Mouse (Mus musculus): ENCODE measurements around the gene Spsb2. TPM values are rescaled to one million over a fixed set of nuclear protein-coding genes. Genes with fewer than 3 reads are reported as not detected.

Gene Spsb2
- total and polyA plus RNA-seq, 2 experiments from 2014 or later = 9.3 to 10.9 TPM

DNA sequence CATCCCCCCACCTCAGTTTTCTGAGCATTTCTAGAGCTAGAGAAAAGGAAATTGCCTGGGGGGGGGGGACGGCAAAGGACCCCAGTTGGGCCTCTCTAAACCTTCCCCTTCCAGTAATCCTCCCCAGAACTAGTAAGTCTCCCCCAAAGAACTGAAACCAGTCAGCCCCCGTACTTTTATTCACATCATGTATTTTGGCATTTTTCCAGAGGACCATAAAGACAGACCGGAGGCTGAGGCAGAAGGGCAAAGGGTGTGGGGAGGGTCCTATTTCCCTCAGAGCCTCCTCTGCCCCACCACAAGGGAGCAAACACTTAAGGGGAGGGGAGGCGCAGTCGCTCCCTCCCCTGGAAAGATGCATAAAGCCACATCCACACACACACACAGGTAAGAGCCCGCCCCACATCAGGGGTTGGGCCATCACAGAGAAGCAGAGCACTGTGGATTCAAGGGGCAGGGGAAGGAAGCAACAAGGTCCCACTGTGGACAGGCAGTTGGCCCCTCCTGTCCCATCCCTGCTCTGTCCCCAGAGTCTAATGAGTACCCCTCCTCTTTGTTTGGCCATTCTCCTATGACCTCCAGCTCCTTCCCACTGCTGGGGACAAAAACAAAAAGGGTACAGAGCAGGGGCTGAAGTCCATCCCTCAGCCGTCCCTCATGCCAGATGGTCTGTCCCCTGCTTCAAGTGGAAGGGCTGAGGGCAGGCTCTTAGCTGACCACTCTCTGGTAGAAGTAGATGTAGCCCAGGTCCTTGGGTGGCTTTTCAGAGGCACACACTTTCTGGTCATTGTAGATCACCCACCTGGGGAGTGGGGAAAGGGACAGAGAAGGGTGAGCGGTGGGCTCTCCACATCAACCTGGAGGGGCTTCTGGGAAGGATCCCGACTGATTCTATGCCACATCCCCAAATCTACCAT lies 6.7 kb downstream of the Spsb2 start:
- 69% methylated on average over 9 of the region's 9 CpGs for WGBS
- TF ChIP-seq CTCF (IDR thresholded peaks at IDR 0.05) = no peak
- peak overlapping the region; percentile 87; the same call in 1 of the 2 replicates for H3K4me2 ChIP-seq (ENCODE audit: low read depth, low read length, poor library complexity, severe bottlenecking)
- no peak for ATAC-seq (ENCODE audit: low FRiP score)
- H3K9ac ChIP-seq (replicated peaks; ENCODE audit: low read length, poor library complexity, severe bottlenecking) = 0 out of 2 replicates have a peak overlapping the region, but pooled peaks have one; percentile 19
- H3K27me3 ChIP-seq (ENCODE audit: insufficient read depth, low read length) = no peaks in the 10 kb centered on the region
- H3K4me1 ChIP-seq (ENCODE audit: insufficient read depth, low read length) = peaks cover 12% of the 10 kb centered on the region
- DNase-seq (ENCODE audit: low spot score) = peak; percentile 40
- H3K36me3 ChIP-seq (ENCODE audit: insufficient read depth, low read length) = peaks cover 53% of the 10 kb centered on the region
- no peaks in the 10 kb centered on the region for H3K9me3 ChIP-seq (ENCODE audit: low read length)
- no peak overlapping the region for H3K4me3 ChIP-seq (ENCODE audit: low read depth, low read length)
- no peak overlapping the region for H3K27ac ChIP-seq (ENCODE audit: low read depth, low read length)

DNA sequence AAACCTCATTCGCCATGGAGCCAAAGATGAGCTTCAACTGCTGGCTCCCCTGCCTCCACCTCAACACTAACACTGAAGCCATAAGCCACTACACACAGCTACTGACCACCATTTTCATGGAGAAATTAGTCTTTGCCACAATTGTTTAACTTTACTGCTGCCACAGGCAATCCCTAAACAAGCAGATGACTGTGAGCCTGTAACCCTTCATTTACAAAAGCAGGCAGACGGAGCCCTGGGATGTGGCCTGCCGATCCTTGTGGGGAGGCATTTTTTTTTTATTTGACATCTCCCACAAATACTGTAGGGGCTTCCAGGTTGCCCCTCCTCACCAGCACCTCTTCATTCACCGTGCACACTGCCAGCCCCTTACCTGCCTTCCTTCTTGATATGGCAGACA lies 8.2 kb downstream of the Spsb2 start:
- H3K9me3 ChIP-seq (ENCODE audit: low read length) = no peaks in the 10 kb centered on the region
- DNase-seq (ENCODE audit: low spot score) (no peak), ATAC-seq (ENCODE audit: low FRiP score) (no peak)
- 92% methylated on average over 4 of the region's 4 CpGs for WGBS
- no peak overlapping the region for H3K27ac ChIP-seq (ENCODE audit: low read depth, low read length)
- TF ChIP-seq CTCF (IDR thresholded peaks at IDR 0.05) = no peak
- no peak overlapping the region for H3K9ac ChIP-seq (replicated peaks; ENCODE audit: low read length, poor library complexity, severe bottlenecking)
- H3K4me2 ChIP-seq (ENCODE audit: low read depth, low read length, poor library complexity, severe bottlenecking) = no peak overlapping the region
- H3K4me3 ChIP-seq (ENCODE audit: low read depth, low read length) = no peak overlapping the region
- H3K27me3 ChIP-seq (ENCODE audit: insufficient read depth, low read length) = no peaks in the 10 kb centered on the region
- H3K4me1 ChIP-seq (ENCODE audit: insufficient read depth, low read length) = peaks cover 12% of the 10 kb centered on the region
- H3K36me3 ChIP-seq (ENCODE audit: insufficient read depth, low read length) = peaks cover 63% of the 10 kb centered on the region

DNA sequence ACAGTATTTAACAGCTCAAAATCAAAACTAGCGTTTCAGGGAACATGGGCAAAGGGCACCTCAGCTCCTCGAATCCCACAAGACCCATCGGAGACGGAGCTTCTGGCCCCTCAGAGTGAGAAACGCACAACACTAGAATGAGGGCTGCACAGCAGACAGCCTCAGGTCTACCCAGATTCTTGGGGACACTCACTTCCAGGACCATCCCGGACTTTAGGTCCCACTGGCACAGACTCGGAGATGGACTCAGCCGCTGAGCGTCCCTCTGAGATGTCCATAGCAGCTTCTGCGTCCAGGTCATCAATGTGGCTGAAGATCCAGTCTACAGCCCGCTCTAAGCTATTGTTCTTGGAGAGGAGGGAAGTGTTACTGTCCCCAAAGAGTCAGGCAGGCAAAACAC lies 8.7 kb downstream of the Spsb2 start:
- H3K36me3 ChIP-seq (ENCODE audit: insufficient read depth, low read length) = peaks cover 63% of the 10 kb centered on the region
- no peak overlapping the region for H3K27ac ChIP-seq (ENCODE audit: low read depth, low read length)
- H3K4me1 ChIP-seq (ENCODE audit: insufficient read depth, low read length) = peaks cover 11% of the 10 kb centered on the region
- TF ChIP-seq CTCF (IDR thresholded peaks at IDR 0.05) = no peak
- DNase-seq (ENCODE audit: low spot score) (no peak), ATAC-seq (ENCODE audit: low FRiP score) (no peak)
- H3K4me2 ChIP-seq (ENCODE audit: low read depth, low read length, poor library complexity, severe bottlenecking) = no peak overlapping the region
- no peaks in the 10 kb centered on the region for H3K9me3 ChIP-seq (ENCODE audit: low read length)
- no peak overlapping the region for H3K4me3 ChIP-seq (ENCODE audit: low read depth, low read length)
- H3K9ac ChIP-seq (replicated peaks; ENCODE audit: low read length, poor library complexity, severe bottlenecking) = no peak overlapping the region
- H3K27me3 ChIP-seq (ENCODE audit: insufficient read depth, low read length) = no peaks in the 10 kb centered on the region
- WGBS = 95% methylated on average over 11 of the region's 11 CpGs

DNA sequence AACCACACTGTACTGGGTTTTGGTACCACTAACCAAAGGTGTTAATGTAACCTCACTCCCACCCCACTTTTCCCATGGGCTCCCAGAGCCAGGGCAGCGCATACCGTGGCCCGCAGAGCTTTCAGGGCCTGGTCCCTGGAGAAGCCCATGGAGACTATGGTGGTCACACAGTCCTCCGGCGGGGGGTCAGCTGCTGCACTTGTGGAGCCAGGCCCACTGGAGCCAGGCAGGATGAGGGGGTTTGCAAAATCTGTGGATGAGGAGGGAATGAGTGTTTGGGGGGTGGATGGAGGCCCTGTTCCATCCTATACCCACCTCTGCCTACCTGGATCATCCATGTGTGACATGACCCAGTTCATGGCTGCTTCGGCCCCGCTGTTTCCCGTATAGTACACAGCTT lies 9.1 kb downstream of the Spsb2 start:
- ATAC-seq (ENCODE audit: low FRiP score) (no peak), DNase-seq (ENCODE audit: low spot score) (no peak)
- no peak overlapping the region for H3K4me3 ChIP-seq (ENCODE audit: low read depth, low read length)
- H3K9me3 ChIP-seq (ENCODE audit: low read length) = no peaks in the 10 kb centered on the region
- H3K27me3 ChIP-seq (ENCODE audit: insufficient read depth, low read length) = no peaks in the 10 kb centered on the region
- H3K9ac ChIP-seq (replicated peaks; ENCODE audit: low read length, poor library complexity, severe bottlenecking) = no peak overlapping the region
- peaks cover 7% of the 10 kb centered on the region for H3K4me1 ChIP-seq (ENCODE audit: insufficient read depth, low read length)
- H3K27ac ChIP-seq (ENCODE audit: low read depth, low read length) = no peak overlapping the region
- H3K4me2 ChIP-seq (ENCODE audit: low read depth, low read length, poor library complexity, severe bottlenecking) = no peak overlapping the region
- peaks cover 66% of the 10 kb centered on the region for H3K36me3 ChIP-seq (ENCODE audit: insufficient read depth, low read length)
- no peak for TF ChIP-seq CTCF (IDR thresholded peaks at IDR 0.05)
- 96% methylated on average over 8 of the region's 8 CpGs for WGBS

DNA sequence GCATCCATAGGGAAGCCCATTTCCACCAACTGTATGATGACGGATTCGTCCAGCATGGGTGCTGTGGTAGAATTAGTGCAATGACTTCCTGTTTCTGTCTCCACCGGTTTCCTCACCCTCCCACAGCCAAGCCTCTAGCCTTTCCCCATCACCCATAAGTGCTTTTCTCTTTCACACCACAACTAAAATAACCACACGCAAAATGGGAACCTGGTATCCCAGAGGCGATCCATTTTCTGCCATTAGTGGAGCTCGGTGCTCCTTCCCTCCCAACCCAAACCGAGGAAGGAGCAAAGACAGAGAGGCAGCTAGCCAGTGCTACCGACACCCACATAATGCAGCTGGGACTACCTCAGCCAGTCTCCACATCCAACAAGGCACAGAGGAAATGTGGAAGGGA lies 9.5 kb downstream of the Spsb2 start:
- Histone ChIP-seq H3K27ac (ENCODE audit: low read depth, low read length) (no peak overlapping the region), H3K36me3 (ENCODE audit: insufficient read depth, low read length) (peaks cover 70% of the 10 kb centered on the region), H3K4me1 (ENCODE audit: insufficient read depth, low read length) (peaks cover 5% of the 10 kb centered on the region), H3K9ac (replicated peaks; ENCODE audit: low read length, poor library complexity, severe bottlenecking) (no peak overlapping the region), H3K9me3 (ENCODE audit: low read length) (no peaks in the 10 kb centered on the region), H3K4me2 (ENCODE audit: low read depth, low read length, poor library complexity, severe bottlenecking) (no peak overlapping the region), H3K27me3 (ENCODE audit: insufficient read depth, low read length) (no peaks in the 10 kb centered on the region), H3K4me3 (ENCODE audit: low read depth, low read length) (no peak overlapping the region)
- no peak for TF ChIP-seq CTCF (IDR thresholded peaks at IDR 0.05)
- WGBS = 95% methylated on average over 8 of the region's 8 CpGs
- no peak for ATAC-seq (ENCODE audit: low FRiP score)
- no peak for DNase-seq (ENCODE audit: low spot score)

DNA sequence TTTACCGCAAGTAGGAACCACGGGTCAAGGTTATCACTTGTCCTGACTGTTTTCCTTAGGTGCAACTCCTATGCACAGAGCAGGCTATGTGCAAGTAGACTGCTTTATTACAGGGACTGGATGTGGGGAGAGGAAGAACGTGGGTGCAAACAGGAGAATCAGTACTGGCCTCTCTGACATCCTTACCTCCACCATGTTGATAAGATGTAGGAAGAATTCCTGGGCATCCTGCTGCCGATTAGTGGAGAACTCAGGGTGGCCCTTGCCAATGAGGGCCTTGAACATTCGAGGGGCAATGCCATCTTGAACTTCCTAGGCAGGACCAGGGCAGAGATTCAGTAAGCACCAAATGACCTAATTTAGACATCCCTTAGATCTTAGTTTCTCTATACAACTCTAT lies 12.4 kb downstream of the Spsb2 start:
- Histone ChIP-seq H3K4me2 (ENCODE audit: low read depth, low read length, poor library complexity, severe bottlenecking) (no peak overlapping the region), H3K4me1 (ENCODE audit: insufficient read depth, low read length) (no peaks in the 10 kb centered on the region), H3K36me3 (ENCODE audit: insufficient read depth, low read length) (peaks cover 89% of the 10 kb centered on the region), H3K9ac (replicated peaks; ENCODE audit: low read length, poor library complexity, severe bottlenecking) (no peak overlapping the region), H3K27me3 (ENCODE audit: insufficient read depth, low read length) (no peaks in the 10 kb centered on the region), H3K27ac (ENCODE audit: low read depth, low read length) (no peak overlapping the region), H3K4me3 (ENCODE audit: low read depth, low read length) (no peak overlapping the region), H3K9me3 (ENCODE audit: low read length) (no peaks in the 10 kb centered on the region)
- DNase-seq (ENCODE audit: low spot score) (no peak), ATAC-seq (ENCODE audit: low FRiP score) (no peak)
- 93% methylated on average over 5 of the region's 5 CpGs for WGBS
- TF ChIP-seq CTCF (IDR thresholded peaks at IDR 0.05) = no peak

Data from midbrain, postnatal 0 days (tissue).